Mouse (Mus musculus): ENCODE data around the gene Lamtor1. TPM values are rescaled to one million over a fixed set of nuclear protein-coding genes. Genes with fewer than 3 reads are reported as not detected.

The Lamtor1 gene
- 176 and 203 TPM in 2 replicates for polyA plus RNA-seq (2012; rRNA removed)
- 154 and 166 TPM in 2 replicates for polyA plus RNA-seq (2014; fragmentation: Nextera tagmentation; extraction: Ambion mirVana)

DNA sequence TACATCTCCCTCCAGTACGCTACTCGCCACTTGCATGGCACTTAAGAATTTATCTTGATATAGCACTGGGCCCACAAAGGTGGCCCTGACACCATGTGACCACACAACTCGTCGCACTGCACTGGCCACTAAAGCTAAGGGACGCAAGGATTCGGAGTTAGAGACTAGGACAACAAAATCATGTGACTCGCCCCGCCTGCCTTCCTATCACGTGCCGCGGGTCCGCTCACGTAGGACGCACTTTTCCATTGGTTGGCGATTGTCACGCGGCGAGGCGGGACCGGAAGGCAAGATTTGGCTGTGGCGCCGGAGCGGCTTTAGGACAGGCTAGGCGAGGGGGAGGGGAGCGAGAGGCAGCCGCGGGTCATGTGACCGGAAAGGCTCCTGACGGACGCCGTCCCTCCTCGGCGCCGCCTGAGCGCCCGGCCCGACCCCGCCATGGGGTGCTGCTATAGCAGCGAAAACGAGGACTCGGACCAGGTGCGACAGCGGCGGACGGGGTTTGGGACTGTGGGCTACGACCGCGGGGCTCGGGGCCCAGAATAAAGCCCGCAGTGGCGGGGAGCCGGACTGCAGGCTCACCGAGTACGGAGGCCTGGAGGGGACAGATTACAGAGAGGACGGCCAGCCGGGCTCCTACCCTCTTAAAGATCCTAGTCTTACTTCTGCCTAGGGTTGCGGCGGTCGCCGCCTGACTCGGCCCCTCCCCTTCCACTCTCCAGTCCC, at the start of gene Lamtor1:
Gene Lamtor1 (plus strand): TSS at position 344 of the 726 bp plus-strand sequence.
- peak; percentile 98 for ATAC-seq (ENCODE audit: low FRiP score, low read depth)
- Histone ChIP-seq H3K27ac (replicated peaks; ENCODE audit: low read depth, low read length) (peak within 1 kb of the TSS; percentile 96), H3K36me3 (ENCODE audit: control insufficient read depth, insufficient read depth, low read length) (peaks cover 14% of the 10 kb centered on the region), H3K27me3 (ENCODE audit: control insufficient read depth, insufficient read depth, low read length) (no peaks in the 10 kb centered on the region), H3K9ac (ENCODE audit: low read depth, low read length, severe bottlenecking) (peak within 1 kb of the TSS; percentile 82), H3K4me3 (replicated peaks; ENCODE audit: low read length) (peak within 1 kb of the TSS; percentile 80), H3K9me3 (ENCODE audit: control insufficient read depth, low read length) (no peaks in the 10 kb centered on the region), H3K4me1 (ENCODE audit: control insufficient read depth, insufficient read depth, low read length) (peaks cover 12% of the 10 kb centered on the region), H3K4me2 (replicated peaks; ENCODE audit: low read depth, low read length, severe bottlenecking) (peak within 1 kb of the TSS; percentile 64)
- peak; percentile 69; the same call in 1 of the 2 replicates for TF ChIP-seq POLR2A (IDR thresholded peaks at IDR 0.05; ENCODE audit: borderline replicate concordance, extremely low read depth, insufficient read depth, insufficient read length)
- WGBS = 3% methylated on average over 56 of the region's 61 CpGs
- DNase-seq (ENCODE audit: low spot score) = peak; percentile 99

DNA sequence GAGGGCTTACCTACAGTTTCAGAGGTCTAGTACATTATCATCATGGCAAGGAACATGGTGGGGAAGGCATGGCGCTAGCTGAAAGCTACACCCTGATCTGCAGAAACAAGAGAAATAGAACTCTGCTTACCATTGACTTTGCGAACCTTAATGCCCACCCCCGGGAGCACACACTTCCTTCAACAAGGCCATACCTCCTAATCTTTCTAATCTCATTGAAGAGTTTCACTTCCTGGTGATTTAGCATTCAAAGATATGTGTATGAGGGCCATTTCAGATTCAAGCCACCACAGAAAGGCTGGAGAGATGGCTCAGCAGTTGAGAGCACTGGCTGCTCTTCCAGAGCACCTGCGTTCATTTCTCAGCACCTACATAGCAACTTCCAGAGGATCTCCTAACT, 48.6 kb upstream of the Lamtor1 start, which contains the start of gene Folr2:
Gene Folr2 (minus strand): TSS at position 101 of the 400 bp plus-strand sequence.
- H3K9me3 ChIP-seq (ENCODE audit: control insufficient read depth, low read length) = no peaks in the 10 kb centered on the region
- H3K4me1 ChIP-seq (ENCODE audit: control insufficient read depth, insufficient read depth, low read length) = no peaks in the 10 kb centered on the region
- H3K27me3 ChIP-seq (ENCODE audit: control insufficient read depth, insufficient read depth, low read length) = no peaks in the 10 kb centered on the region
- ATAC-seq (ENCODE audit: low FRiP score, low read depth) (no peak), DNase-seq (ENCODE audit: low spot score) (no peak)
- no peak for TF ChIP-seq POLR2A (IDR thresholded peaks at IDR 0.05; ENCODE audit: borderline replicate concordance, extremely low read depth, insufficient read depth, insufficient read length)
- WGBS = 88% methylated on average over 4 of the region's 4 CpGs
- no peak within 1 kb of the TSS for H3K4me2 ChIP-seq (replicated peaks; ENCODE audit: low read depth, low read length, severe bottlenecking)
- no peak within 1 kb of the TSS for H3K9ac ChIP-seq (ENCODE audit: low read depth, low read length, severe bottlenecking)
- no peak within 1 kb of the TSS for H3K27ac ChIP-seq (replicated peaks; ENCODE audit: low read depth, low read length)
- H3K4me3 ChIP-seq (replicated peaks; ENCODE audit: low read length) = no peak within 1 kb of the TSS
- H3K36me3 ChIP-seq (ENCODE audit: control insufficient read depth, insufficient read depth, low read length) = no peaks in the 10 kb centered on the region

DNA sequence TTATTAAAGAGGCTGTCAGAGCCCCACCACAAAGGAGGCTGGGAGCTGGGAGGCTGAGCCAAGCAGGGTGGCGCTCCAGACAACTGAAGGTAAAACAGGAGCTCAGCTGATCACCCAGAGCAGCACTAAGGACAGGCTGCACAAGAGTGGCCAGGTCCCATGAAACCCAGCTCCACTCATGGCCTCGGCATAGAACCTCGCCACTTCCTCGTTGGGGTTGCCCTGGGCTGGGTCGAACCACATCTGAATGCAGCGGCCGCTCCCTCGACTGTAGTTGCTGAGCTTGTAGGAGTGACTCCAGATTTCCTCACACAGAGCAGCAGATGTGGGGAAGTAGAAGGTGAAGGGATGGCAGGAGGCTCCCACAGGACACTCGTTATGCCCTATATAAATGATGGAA, 47.3 kb upstream of the Lamtor1 start:
- ATAC-seq (ENCODE audit: low FRiP score, low read depth) = no peak
- H3K27ac ChIP-seq (replicated peaks; ENCODE audit: low read depth, low read length) = no peak overlapping the region
- no peak for DNase-seq (ENCODE audit: low spot score)
- no peaks in the 10 kb centered on the region for H3K36me3 ChIP-seq (ENCODE audit: control insufficient read depth, insufficient read depth, low read length)
- H3K4me1 ChIP-seq (ENCODE audit: control insufficient read depth, insufficient read depth, low read length) = no peaks in the 10 kb centered on the region
- no peak overlapping the region for H3K4me2 ChIP-seq (replicated peaks; ENCODE audit: low read depth, low read length, severe bottlenecking)
- H3K4me3 ChIP-seq (replicated peaks; ENCODE audit: low read length) = no peak overlapping the region
- 64% methylated on average over 9 of the region's 9 CpGs for WGBS
- no peak overlapping the region for H3K9ac ChIP-seq (ENCODE audit: low read depth, low read length, severe bottlenecking)
- no peak for TF ChIP-seq POLR2A (IDR thresholded peaks at IDR 0.05; ENCODE audit: borderline replicate concordance, extremely low read depth, insufficient read depth, insufficient read length)
- H3K9me3 ChIP-seq (ENCODE audit: control insufficient read depth, low read length) = no peaks in the 10 kb centered on the region
- no peaks in the 10 kb centered on the region for H3K27me3 ChIP-seq (ENCODE audit: control insufficient read depth, insufficient read depth, low read length)

DNA sequence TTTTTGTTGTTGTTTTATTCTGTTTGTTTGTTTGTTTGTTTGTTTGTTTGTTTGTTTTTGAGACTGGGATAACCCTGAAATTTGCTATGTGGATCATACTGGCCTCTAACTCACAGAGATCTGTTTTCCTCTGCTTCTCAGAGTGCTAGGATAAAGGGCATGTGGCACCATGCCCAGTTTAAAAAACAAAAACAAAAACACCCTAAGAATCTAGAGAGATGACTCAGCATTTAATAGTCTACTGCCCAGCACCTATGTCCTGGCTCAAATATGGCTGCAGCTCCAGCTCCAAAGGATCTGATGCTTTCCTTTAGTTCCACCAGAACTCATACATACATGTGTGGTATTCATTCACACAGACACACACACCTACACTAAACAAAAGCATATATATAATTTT, 44.7 kb upstream of the Lamtor1 start:
- Histone ChIP-seq H3K27ac (replicated peaks; ENCODE audit: low read depth, low read length) (no peak overlapping the region), H3K4me3 (replicated peaks; ENCODE audit: low read length) (no peak overlapping the region), H3K4me2 (replicated peaks; ENCODE audit: low read depth, low read length, severe bottlenecking) (no peak overlapping the region), H3K9me3 (ENCODE audit: control insufficient read depth, low read length) (no peaks in the 10 kb centered on the region), H3K9ac (ENCODE audit: low read depth, low read length, severe bottlenecking) (no peak overlapping the region), H3K4me1 (ENCODE audit: control insufficient read depth, insufficient read depth, low read length) (no peaks in the 10 kb centered on the region), H3K27me3 (ENCODE audit: control insufficient read depth, insufficient read depth, low read length) (no peaks in the 10 kb centered on the region), H3K36me3 (ENCODE audit: control insufficient read depth, insufficient read depth, low read length) (no peaks in the 10 kb centered on the region)
- ATAC-seq (ENCODE audit: low FRiP score, low read depth) (no peak), DNase-seq (ENCODE audit: low spot score) (no peak)
- TF ChIP-seq POLR2A (IDR thresholded peaks at IDR 0.05; ENCODE audit: borderline replicate concordance, extremely low read depth, insufficient read depth, insufficient read length) = no peak

DNA sequence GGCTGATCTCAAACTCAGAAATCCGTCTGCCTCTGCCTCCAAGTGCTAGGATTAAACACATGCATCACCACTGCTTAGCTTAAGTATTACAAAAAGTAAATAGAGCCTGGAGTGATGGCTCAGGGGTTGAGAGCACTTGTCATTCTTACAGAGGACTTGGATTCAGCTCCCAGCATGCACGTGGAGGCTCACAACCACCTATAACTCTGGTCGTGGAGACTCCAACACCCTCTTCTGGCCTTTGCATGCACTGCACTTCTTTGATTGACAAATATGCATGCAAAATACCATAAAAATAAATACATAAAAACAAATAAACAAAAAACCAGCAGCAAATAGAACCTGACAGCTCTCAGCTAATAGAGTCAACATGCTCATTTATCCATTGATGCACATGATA, 43.4 kb upstream of the Lamtor1 start:
- H3K9me3 ChIP-seq (ENCODE audit: control insufficient read depth, low read length) = no peaks in the 10 kb centered on the region
- no peaks in the 10 kb centered on the region for H3K4me1 ChIP-seq (ENCODE audit: control insufficient read depth, insufficient read depth, low read length)
- H3K36me3 ChIP-seq (ENCODE audit: control insufficient read depth, insufficient read depth, low read length) = no peaks in the 10 kb centered on the region
- no peak overlapping the region for H3K4me2 ChIP-seq (replicated peaks; ENCODE audit: low read depth, low read length, severe bottlenecking)
- no peak overlapping the region for H3K9ac ChIP-seq (ENCODE audit: low read depth, low read length, severe bottlenecking)
- DNase-seq (ENCODE audit: low spot score) (no peak), ATAC-seq (ENCODE audit: low FRiP score, low read depth) (no peak)
- TF ChIP-seq POLR2A (IDR thresholded peaks at IDR 0.05; ENCODE audit: borderline replicate concordance, extremely low read depth, insufficient read depth, insufficient read length) = no peak
- H3K27ac ChIP-seq (replicated peaks; ENCODE audit: low read depth, low read length) = no peak overlapping the region
- H3K27me3 ChIP-seq (ENCODE audit: control insufficient read depth, insufficient read depth, low read length) = no peaks in the 10 kb centered on the region
- 73% methylated on average over 3 of the region's 3 CpGs for WGBS
- H3K4me3 ChIP-seq (replicated peaks; ENCODE audit: low read length) = no peak overlapping the region

Measured in limb, embryonic 14.5 days (tissue).